Mouse (Mus musculus) forebrain, embryonic 11.5 days (tissue): ENCODE data around the gene Rubcnl. TPM values are rescaled to one million over a fixed set of nuclear protein-coding genes. Genes with fewer than 3 reads are reported as not detected.
A peak's percentile ranks its signal among the peaks of the same experiment; 100 is the strongest.

ENCODE experiments used
- ATAC-seq: fragments of 200-750 bp; cut with Nextera tagmentation; replicated peaks from 2 replicates; pipeline ENCODE4 v1.8.0; 2017; ENCODE audit warnings: moderate TSS enrichment; ENCODE audit not compliant: low FRiP score
- DNase-seq: peaks from one replicate; pipeline ENCODE4 v3.0.0-alpha.2; 2017; ENCODE audit warnings: low spot score
- H3K27ac ChIP-seq: fragments of 300-500 bp; sonication (generic); 2 replicates; pipeline ENCODE4 v1.5.1; 2014; ENCODE audit warnings: low read depth, low read length
- H3K27me3 ChIP-seq: fragments of 300-500 bp; sonication (generic); 2 replicates; pipeline ENCODE4 v1.6.1; 2014; ENCODE audit warnings: mild to moderate bottlenecking, low read length, mixed read lengths; ENCODE audit not compliant: control insufficient read depth, insufficient read depth
- H3K36me3 ChIP-seq: fragments of 300-500 bp; sonication (generic); 2 replicates; pipeline ENCODE4 v1.6.1; 2014; ENCODE audit warnings: mild to moderate bottlenecking, low read length, moderate library complexity, mixed read lengths; ENCODE audit not compliant: control insufficient read depth, insufficient read depth
- H3K4me1 ChIP-seq: fragments of 300-500 bp; sonication (generic); replicated peaks from 2 replicates; pipeline ENCODE4 v1.6.1; 2014; ENCODE audit warnings: low read length, mixed read lengths; ENCODE audit not compliant: control insufficient read depth, insufficient read depth
- H3K4me2 ChIP-seq: fragments of 300-500 bp; sonication (generic); 2 replicates; pipeline ENCODE4 v1.6.1; 2014; ENCODE audit warnings: low read depth, mild to moderate bottlenecking, low read length, moderate library complexity, mixed read lengths; ENCODE audit not compliant: severe bottlenecking
- H3K4me3 ChIP-seq: fragments of 300-500 bp; sonication (generic); 2 replicates; pipeline ENCODE4 v1.5.1; 2014; ENCODE audit warnings: low read depth, low read length
- H3K9ac ChIP-seq: fragments of 300-500 bp; sonication (generic); 2 replicates; pipeline ENCODE4 v1.6.1; 2014; ENCODE audit warnings: low read length
- H3K9me3 ChIP-seq: fragments of 300-500 bp; sonication (generic); 2 replicates; pipeline ENCODE4 v1.6.1; 2016; ENCODE audit warnings: low read length, mixed read lengths; ENCODE audit not compliant: control insufficient read depth
- WGBS: fragments of 180-500 bp; shearing (Covaris S2); extraction: QIAGEN DNeasy Blood & Tissue Kit; methylation state at CpG from one replicate; pipeline ENCODE4 v1.1.7; 2014; 5-methylcytosine and 5-hydroxymethylcytosine counted together
- polyA plus RNA-seq: library from polyadenylated mRNA; unstranded; fragments of >200 nt; fragmentation: Nextera tagmentation; extraction: Ambion mirVana; gene quantifications from 2 replicates; pipeline ENCODE4 v1.2.1, GENCODE M21; 2014

Rubcnl gene
- polyA plus RNA-seq = 0.32 TPM in 2 replicates

DNA sequence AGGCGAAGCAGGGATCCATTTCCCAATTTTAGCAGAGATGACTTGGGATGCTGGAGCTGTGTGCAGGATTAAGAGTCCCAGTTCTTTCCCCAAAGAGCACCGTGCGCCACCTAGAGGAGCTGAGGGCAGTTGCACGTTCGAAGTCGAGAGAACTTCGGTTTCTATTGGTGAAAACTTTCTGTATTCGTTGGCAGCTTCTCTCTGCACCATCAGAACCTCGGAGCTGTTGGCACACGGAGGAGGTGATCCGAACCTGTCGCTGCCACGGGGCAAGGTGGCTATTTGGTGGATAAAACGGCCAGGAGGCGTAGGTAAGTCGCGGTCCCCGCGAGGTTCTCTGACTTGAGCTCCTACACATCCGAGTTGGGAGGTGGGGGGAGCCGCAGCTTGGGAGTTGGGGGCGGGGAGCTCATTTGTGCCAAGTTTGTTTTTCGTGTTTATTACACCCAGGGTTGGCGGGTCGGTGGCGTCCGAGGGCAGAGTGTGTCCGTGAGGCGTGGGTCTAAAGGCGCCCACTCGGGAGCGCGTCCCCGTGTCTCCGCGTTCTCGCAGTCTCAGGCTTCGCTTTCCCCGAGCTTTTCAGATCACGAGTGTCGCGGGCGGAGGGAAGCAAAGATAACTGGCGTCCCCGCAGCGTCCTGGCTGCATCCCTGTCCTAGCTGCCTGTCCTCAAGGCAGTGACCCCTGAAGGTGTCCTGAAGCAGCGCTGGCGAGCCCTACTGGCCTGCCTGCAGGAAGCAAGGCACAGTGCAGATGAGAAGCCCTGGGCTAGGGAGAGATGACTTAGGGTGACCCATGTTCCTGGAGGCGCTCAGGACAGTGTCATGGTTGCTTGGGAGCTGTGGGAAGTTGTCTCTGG, at the start of gene Rubcnl:
Rubcnl (plus strand) TSS at position 172 of the 859 bp plus-strand sequence.
- WGBS = 2% methylated on average over 49 of the region's 49 CpGs
- H3K9me3 ChIP-seq = no peaks in the 10 kb centered on the region
- H3K27ac ChIP-seq = no peak within 1 kb of the TSS
- no peaks in the 10 kb centered on the region for H3K36me3 ChIP-seq
- peak within 1 kb of the TSS; percentile 51 for H3K4me3 ChIP-seq
- no peaks in the 10 kb centered on the region for H3K4me1 ChIP-seq
- no peaks in the 10 kb centered on the region for H3K27me3 ChIP-seq
- ATAC-seq = peak; percentile 65
- peak within 1 kb of the TSS; percentile 63 for H3K9ac ChIP-seq
- H3K4me2 ChIP-seq = peak within 1 kb of the TSS; percentile 94
- DNase-seq = peak; percentile 86

DNA sequence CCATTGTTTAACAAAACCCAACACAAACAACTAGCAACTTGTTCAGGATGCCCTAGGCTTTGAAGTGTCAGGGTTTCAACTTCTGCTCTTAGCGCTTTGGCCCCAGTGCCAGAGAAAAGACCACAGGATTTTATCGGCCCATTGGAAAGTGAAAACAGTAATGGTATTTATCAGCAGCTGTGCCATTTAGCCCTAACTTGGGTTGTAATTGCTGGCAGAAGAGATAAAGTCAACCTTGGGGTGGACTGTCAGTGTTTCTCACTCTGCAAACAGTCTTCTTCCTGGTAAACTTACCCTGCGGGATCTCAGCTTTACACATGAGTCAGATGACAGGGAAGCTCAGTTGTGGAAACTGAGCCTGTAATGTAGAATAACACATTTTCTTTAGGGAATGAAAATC, 43.6 kb upstream of the Rubcnl start:
- H3K36me3 ChIP-seq = no peaks in the 10 kb centered on the region
- DNase-seq (no peak), ATAC-seq (no peak)
- no peaks in the 10 kb centered on the region for H3K4me1 ChIP-seq
- no peaks in the 10 kb centered on the region for H3K27me3 ChIP-seq
- no peak overlapping the region for H3K9ac ChIP-seq
- H3K27ac ChIP-seq = no peak overlapping the region
- H3K4me2 ChIP-seq = no peak overlapping the region
- H3K4me3 ChIP-seq = no peak overlapping the region
- H3K9me3 ChIP-seq = no peaks in the 10 kb centered on the region
- 79% methylated on average over 3 of the region's 3 CpGs for WGBS

DNA sequence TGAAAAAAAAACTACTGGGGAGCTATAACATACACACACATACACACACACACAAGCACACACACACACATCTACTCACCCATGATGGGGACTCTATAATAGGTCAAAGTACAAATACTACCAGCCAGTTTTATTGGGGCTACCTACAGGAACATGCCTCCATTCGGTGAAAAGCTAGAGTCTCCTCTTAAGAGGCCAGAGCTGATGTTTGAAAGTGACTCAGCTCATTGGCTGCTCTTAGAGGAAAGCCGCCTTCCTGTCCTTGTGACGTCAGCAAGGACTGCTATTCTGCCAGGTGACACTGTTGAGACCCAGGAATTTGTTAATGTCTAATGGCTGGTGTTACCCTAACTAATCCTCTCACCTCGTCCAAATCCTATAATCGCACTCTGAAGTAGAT, 43.1 kb upstream of the Rubcnl start:
- H3K4me1 ChIP-seq = no peaks in the 10 kb centered on the region
- no peaks in the 10 kb centered on the region for H3K27me3 ChIP-seq
- no peak for DNase-seq
- ATAC-seq = no peak
- no peak overlapping the region for H3K27ac ChIP-seq
- H3K4me2 ChIP-seq = no peak overlapping the region
- 82% methylated on average over 5 of the region's 5 CpGs for WGBS
- H3K36me3 ChIP-seq = no peaks in the 10 kb centered on the region
- no peaks in the 10 kb centered on the region for H3K9me3 ChIP-seq
- no peak overlapping the region for H3K9ac ChIP-seq
- H3K4me3 ChIP-seq = no peak overlapping the region

DNA sequence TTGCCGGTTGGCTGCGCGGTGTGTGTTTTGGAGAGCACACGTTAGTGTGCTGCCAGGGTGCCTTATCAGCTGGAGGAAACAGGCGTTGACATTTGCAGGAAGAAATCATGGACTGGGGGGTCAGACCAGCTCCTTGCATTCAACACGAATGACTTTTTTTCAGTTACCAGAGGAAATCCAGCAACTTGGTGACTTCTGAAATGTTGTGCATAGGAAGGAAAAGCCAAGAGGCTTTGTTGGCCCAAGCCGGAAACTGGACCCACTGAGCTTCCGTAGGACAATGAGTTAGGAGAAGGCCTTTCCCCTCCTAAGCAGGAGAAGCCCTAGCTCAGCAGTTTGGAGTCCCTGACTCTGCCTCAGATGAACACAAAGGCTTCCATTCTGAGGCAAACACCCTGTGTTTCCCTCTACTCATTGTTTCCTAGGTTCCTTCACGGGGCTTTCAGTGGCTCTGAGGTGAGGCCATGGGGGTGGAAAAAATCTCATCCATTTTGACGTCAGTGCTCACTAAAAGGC, 41.6 kb upstream of the Rubcnl start:
- H3K9ac ChIP-seq = no peak overlapping the region
- no peaks in the 10 kb centered on the region for H3K27me3 ChIP-seq
- no peaks in the 10 kb centered on the region for H3K9me3 ChIP-seq
- WGBS = 78% methylated on average over 10 of the region's 10 CpGs
- H3K4me1 ChIP-seq = no peaks in the 10 kb centered on the region
- H3K36me3 ChIP-seq = no peaks in the 10 kb centered on the region
- H3K4me3 ChIP-seq = no peak overlapping the region
- DNase-seq (no peak), ATAC-seq (no peak)
- no peak overlapping the region for H3K27ac ChIP-seq
- no peak overlapping the region for H3K4me2 ChIP-seq

DNA sequence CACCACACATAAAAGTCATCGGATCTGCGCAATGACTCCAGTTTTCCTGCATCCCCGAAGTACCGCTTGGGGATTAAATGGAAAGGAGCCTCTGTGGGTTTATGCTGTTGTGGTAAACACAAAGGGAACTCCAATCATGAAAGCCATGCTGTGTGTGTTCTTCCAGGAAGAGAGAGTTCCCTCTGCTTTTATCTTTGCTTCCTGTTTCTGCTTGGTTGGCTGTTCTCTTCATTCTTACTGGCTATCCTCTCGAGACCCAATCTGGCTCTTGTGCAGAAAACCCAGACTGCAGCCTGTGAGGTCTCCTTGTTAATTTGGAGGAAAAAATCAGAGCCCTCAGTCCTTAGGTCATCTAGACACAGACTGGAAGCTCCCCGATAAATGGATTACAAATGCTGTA, 38.9 kb upstream of the Rubcnl start:
- WGBS = 78% methylated on average over 6 of the region's 6 CpGs
- H3K4me3 ChIP-seq = no peak overlapping the region
- H3K9me3 ChIP-seq = no peaks in the 10 kb centered on the region
- ATAC-seq = no peak
- no peaks in the 10 kb centered on the region for H3K27me3 ChIP-seq
- no peaks in the 10 kb centered on the region for H3K4me1 ChIP-seq
- no peak overlapping the region for H3K27ac ChIP-seq
- H3K9ac ChIP-seq = no peak overlapping the region
- DNase-seq = no peak
- no peaks in the 10 kb centered on the region for H3K36me3 ChIP-seq
- no peak overlapping the region for H3K4me2 ChIP-seq

DNA sequence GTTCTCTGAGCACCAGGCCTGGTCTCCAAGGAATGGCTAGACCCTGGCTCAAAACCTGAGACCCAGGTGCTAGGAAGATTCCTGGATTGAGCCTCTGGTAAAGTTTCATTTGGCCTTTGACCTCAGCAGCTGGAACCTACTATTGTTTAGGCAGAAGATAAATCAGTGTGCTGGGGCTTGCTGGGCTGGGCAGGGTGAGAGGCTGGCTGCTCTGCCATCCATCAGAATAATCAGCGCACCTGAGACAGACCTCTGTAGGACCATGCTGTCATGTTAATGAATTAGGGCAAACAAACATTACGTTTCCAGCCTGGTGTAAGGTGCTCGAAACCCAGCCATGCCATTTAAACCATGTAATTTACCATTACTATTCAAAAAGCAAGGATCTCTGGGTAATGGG, 34.8 kb upstream of the Rubcnl start:
- ATAC-seq = no peak
- Histone ChIP-seq H3K4me3 (no peak overlapping the region), H3K9me3 (no peaks in the 10 kb centered on the region), H3K4me2 (no peak overlapping the region), H3K27me3 (no peaks in the 10 kb centered on the region), H3K27ac (no peak overlapping the region), H3K36me3 (no peaks in the 10 kb centered on the region), H3K4me1 (no peaks in the 10 kb centered on the region), H3K9ac (no peak overlapping the region)
- 67% methylated on average over 3 of the region's 3 CpGs for WGBS
- no peak for DNase-seq

DNA sequence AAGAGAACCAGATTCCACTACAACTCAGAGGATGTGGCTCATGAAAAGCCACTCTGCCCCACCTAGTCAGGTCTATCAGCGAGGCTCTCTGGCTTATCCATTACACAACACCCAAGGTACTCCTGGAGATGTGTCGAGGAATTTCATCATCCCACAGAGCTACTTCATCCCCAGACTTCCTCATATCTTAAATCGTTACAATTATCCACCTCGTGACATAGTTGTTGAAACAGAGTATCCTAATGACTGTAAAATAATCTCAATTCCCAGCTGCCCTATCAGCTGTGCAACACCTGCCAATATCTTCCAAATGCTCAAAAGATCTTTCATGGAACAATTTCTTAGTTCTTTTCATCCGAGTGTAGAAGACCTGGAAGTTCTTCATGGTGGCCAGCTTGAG, 32.7 kb upstream of the Rubcnl start:
- no peak overlapping the region for H3K4me2 ChIP-seq
- WGBS = 89% methylated on average over 5 of the region's 5 CpGs
- DNase-seq = no peak
- H3K27me3 ChIP-seq = no peaks in the 10 kb centered on the region
- H3K36me3 ChIP-seq = no peaks in the 10 kb centered on the region
- H3K4me3 ChIP-seq = no peak overlapping the region
- no peaks in the 10 kb centered on the region for H3K9me3 ChIP-seq
- no peak for ATAC-seq
- no peak overlapping the region for H3K27ac ChIP-seq
- no peaks in the 10 kb centered on the region for H3K4me1 ChIP-seq
- H3K9ac ChIP-seq = no peak overlapping the region

DNA sequence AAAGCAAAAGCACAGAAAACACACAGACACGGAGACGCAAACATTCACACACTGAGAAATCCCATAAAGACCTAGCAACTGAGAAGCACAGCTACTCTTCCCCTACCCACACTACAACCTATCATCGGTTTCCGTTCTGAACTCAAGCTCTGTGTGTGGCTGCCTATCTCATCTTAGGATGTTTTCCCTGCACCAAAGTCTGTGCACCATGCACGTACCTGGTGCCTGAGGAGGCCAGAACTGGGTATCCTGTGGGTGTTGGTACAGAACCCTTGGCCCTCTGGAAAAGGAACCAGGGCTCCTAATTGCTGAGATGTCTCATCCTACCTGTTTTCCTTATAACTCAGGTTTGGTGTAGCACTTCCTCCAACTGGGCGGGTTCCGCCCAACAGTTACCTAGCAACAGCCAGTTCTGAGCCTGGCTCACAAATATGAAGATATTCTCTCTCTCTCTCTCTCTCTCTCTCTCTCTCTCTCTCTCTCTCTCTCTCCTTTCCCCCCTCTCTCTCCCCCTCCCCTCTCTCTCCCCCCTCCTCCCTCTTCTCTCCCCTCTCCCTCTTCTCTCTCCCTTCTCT, 30.9 kb upstream of the Rubcnl start:
- 78% methylated on average over 7 of the region's 7 CpGs for WGBS
- Histone ChIP-seq H3K9ac (no peak overlapping the region), H3K4me3 (no peak overlapping the region), H3K27me3 (no peaks in the 10 kb centered on the region), H3K36me3 (no peaks in the 10 kb centered on the region), H3K4me2 (no peak overlapping the region), H3K4me1 (no peaks in the 10 kb centered on the region), H3K9me3 (no peaks in the 10 kb centered on the region), H3K27ac (no peak overlapping the region)
- ATAC-seq (no peak), DNase-seq (no peak)
